Mouse (Mus musculus) neural tube, embryonic 15.5 days (tissue): ENCODE measurements around the gene Mob2. TPM values are rescaled to one million over a fixed set of nuclear protein-coding genes. Genes with fewer than 3 reads are reported as not detected.

Source experiments
- ATAC-seq: fragments of 200-750 bp; cut with Nextera tagmentation; 2 replicates; pipeline ENCODE4 v1.8.0; 2017; ENCODE audit warnings: mild to moderate bottlenecking, moderate TSS enrichment, moderate library complexity; ENCODE audit not compliant: low FRiP score
- H3K27ac ChIP-seq: fragments of 300-500 bp; sonication (generic); replicated peaks from 2 replicates; pipeline ENCODE4 v1.5.1; 2015; ENCODE audit warnings: mild to moderate bottlenecking, inconsistent platforms
- H3K27me3 ChIP-seq: fragments of 300-500 bp; sonication (generic); replicated peaks from 2 replicates; pipeline ENCODE4 v1.6.1; 2015; ENCODE audit warnings: inconsistent platforms
- H3K36me3 ChIP-seq: fragments of 300-500 bp; sonication (generic); 2 replicates; pipeline ENCODE4 v1.6.1; 2015; ENCODE audit warnings: inconsistent platforms
- H3K4me1 ChIP-seq: fragments of 300-500 bp; sonication (generic); 2 replicates; pipeline ENCODE4 v1.6.1; 2015; ENCODE audit warnings: inconsistent platforms
- H3K4me2 ChIP-seq: fragments of 300-500 bp; sonication (generic); 2 replicates; pipeline ENCODE4 v1.6.1; 2015; ENCODE audit warnings: inconsistent platforms, mild to moderate bottlenecking, moderate library complexity
- H3K4me3 ChIP-seq: fragments of 300-500 bp; sonication (generic); replicated peaks from 2 replicates; pipeline ENCODE4 v1.5.1; 2015; ENCODE audit warnings: mild to moderate bottlenecking, inconsistent platforms
- H3K9ac ChIP-seq: fragments of 300-500 bp; sonication (generic); replicated peaks from 2 replicates; pipeline ENCODE4 v1.6.1; 2015; ENCODE audit warnings: mild to moderate bottlenecking, inconsistent platforms
- H3K9me3 ChIP-seq: fragments of 300-500 bp; sonication (generic); replicated peaks from 2 replicates; pipeline ENCODE4 v1.6.1; 2016; ENCODE audit warnings: inconsistent platforms
- WGBS: fragments of 180-500 bp; shearing (Covaris S2); methylation state at CpG from one replicate; pipeline ENCODE4 v1.1.7; 2015; ENCODE audit warnings: mixed read lengths; 5-methylcytosine and 5-hydroxymethylcytosine counted together
- polyA plus RNA-seq: library from polyadenylated mRNA; unstranded; fragments of >200 nt; fragmentation: Nextera tagmentation; extraction: Ambion mirVana; gene quantifications from 2 replicates; pipeline ENCODE4 v1.2.1, GENCODE M21; 2015

The Mob2 gene
- polyA plus RNA-seq, 1 experiment from 2014 or later = 51.2 TPM

- Histone ChIP-seq H3K9me3 (no peaks in the 10 kb centered on the region), H3K27me3 (peaks cover 2% of the 10 kb centered on the region; the same call in 1 of the 2 replicates), H3K4me2 (no peak overlapping the region), H3K36me3 (peaks cover 27% of the 10 kb centered on the region), H3K4me1 (peaks cover 5% of the 10 kb centered on the region), H3K27ac (0 out of 2 replicates have a peak overlapping the region, but pooled peaks have one; percentile 33), H3K4me3 (no peak overlapping the region), H3K9ac (no peak overlapping the region)
- 52% methylated on average over 3 of the region's 3 CpGs for WGBS
- no peak for ATAC-seq
Measured at GRCm38 (mm10) chr7:142077138-142077537, 16.3 kb upstream of the Mob2 start.

- Histone ChIP-seq H3K4me1 (peaks cover 10% of the 10 kb centered on the region), H3K36me3 (peaks cover 4% of the 10 kb centered on the region; the same call in 1 of the 2 replicates), H3K4me3 (no peak overlapping the region), H3K4me2 (no peak overlapping the region), H3K27me3 (no peaks in the 10 kb centered on the region; the same call in 1 of the 2 replicates), H3K27ac (no peak overlapping the region), H3K9me3 (no peaks in the 10 kb centered on the region), H3K9ac (no peak overlapping the region)
- WGBS = 74% methylated on average over 8 of the region's 8 CpGs
- no peak for ATAC-seq
Measured at GRCm38 (mm10) chr7:142074146-142074886, 13.5 kb upstream of the Mob2 start.

DNA sequence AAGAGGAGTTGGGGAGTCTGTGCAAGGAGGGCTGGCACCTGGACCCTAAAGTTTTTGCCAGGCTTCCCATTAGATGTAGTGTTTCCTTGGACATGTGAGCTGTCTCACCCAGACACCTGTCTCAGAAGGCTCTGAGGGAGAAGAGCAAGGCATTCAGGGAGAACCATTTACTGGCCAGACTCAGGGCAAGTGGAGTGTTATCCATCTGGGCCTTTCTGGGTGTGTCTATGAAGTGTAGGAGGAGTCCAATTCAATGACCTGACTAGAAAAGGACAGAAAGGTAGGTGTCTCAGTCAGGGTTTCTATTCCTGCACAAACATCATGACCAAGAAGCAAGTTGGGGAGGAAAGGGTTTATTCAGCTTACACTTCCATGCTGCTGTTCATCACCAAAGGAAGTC is 10.9 kb upstream of the Mob2 start:
- H3K27ac ChIP-seq = no peak overlapping the region
- H3K9me3 ChIP-seq = no peaks in the 10 kb centered on the region
- H3K27me3 ChIP-seq = peaks cover 3% of the 10 kb centered on the region; the same call in 1 of the 2 replicates
- H3K36me3 ChIP-seq = no peaks in the 10 kb centered on the region
- H3K4me2 ChIP-seq = no peak overlapping the region
- ATAC-seq = no peak
- peaks cover 10% of the 10 kb centered on the region for H3K4me1 ChIP-seq
- H3K4me3 ChIP-seq = no peak overlapping the region
- H3K9ac ChIP-seq = no peak overlapping the region

DNA sequence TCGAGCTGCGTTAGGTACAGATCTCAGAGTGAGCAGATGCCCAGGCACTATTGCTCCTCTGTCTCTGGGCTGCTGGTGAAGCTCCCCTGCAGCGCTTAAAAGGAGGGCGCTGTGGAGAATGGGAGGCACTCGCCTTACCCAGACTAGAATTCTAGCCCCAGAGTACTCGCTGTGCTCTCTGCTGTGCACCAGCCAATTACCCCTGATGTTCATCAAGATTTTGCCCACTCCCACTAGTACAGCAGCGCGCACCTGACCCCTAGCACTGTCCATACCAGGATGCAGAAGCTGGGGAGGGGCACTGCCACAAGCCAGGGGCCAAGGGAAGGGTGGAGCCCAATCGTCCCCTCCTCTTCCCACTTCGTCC is 10.3 kb upstream of the Mob2 start:
- H3K4me2 ChIP-seq = peak overlapping the region; percentile 58
- H3K9me3 ChIP-seq = no peaks in the 10 kb centered on the region
- H3K36me3 ChIP-seq = no peaks in the 10 kb centered on the region
- H3K27ac ChIP-seq = no peak overlapping the region
- peaks cover 3% of the 10 kb centered on the region; the same call in 1 of the 2 replicates for H3K27me3 ChIP-seq
- peak overlapping the region; percentile 24; the same call in 1 of the 2 replicates for H3K9ac ChIP-seq
- WGBS = 1% methylated on average over 8 of the region's 10 CpGs
- peak; percentile 85 for ATAC-seq
- H3K4me3 ChIP-seq = peak overlapping the region; percentile 30
- H3K4me1 ChIP-seq = peaks cover 10% of the 10 kb centered on the region

GRCm38 (mm10) chr7:142070458-142071211 is 9.8 kb upstream of the Mob2 start:
- Histone ChIP-seq H3K27ac (no peak overlapping the region), H3K27me3 (peaks cover 3% of the 10 kb centered on the region), H3K4me2 (peak overlapping the region; percentile 58), H3K36me3 (no peaks in the 10 kb centered on the region), H3K4me1 (peaks cover 10% of the 10 kb centered on the region), H3K9me3 (no peaks in the 10 kb centered on the region), H3K9ac (peak overlapping the region; percentile 24; the same call in 1 of the 2 replicates), H3K4me3 (peak overlapping the region; percentile 30)
- peak; percentile 93 for ATAC-seq
- WGBS = 15% methylated on average over 13 of the region's 13 CpGs

DNA sequence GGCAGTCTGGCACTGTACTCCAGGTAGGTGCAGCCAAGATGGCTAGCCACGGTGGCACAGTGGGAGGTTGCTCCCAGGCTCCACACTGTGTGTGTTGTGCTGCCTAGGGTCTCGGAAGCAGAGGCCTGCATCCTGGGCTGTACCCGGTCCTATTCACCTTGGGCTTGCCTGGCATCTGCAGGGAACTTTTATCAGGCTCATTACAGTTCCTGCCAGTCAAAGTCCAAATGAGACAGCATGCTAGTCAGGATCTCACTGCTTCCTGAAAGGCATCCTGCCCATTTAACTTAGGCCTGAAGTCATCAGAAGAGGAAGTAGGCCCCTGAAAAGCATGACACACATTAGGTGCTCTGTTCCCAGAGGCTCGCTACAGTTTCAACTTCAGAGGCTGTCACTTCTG is 7.6 kb upstream of the Mob2 start:
- Histone ChIP-seq H3K27ac (no peak overlapping the region), H3K4me3 (no peak overlapping the region), H3K4me2 (no peak overlapping the region), H3K27me3 (peaks cover 13% of the 10 kb centered on the region), H3K9ac (no peak overlapping the region), H3K9me3 (no peaks in the 10 kb centered on the region), H3K36me3 (no peaks in the 10 kb centered on the region), H3K4me1 (peaks cover 10% of the 10 kb centered on the region)
- no peak for ATAC-seq
- WGBS = 77% methylated on average over 4 of the region's 4 CpGs

DNA sequence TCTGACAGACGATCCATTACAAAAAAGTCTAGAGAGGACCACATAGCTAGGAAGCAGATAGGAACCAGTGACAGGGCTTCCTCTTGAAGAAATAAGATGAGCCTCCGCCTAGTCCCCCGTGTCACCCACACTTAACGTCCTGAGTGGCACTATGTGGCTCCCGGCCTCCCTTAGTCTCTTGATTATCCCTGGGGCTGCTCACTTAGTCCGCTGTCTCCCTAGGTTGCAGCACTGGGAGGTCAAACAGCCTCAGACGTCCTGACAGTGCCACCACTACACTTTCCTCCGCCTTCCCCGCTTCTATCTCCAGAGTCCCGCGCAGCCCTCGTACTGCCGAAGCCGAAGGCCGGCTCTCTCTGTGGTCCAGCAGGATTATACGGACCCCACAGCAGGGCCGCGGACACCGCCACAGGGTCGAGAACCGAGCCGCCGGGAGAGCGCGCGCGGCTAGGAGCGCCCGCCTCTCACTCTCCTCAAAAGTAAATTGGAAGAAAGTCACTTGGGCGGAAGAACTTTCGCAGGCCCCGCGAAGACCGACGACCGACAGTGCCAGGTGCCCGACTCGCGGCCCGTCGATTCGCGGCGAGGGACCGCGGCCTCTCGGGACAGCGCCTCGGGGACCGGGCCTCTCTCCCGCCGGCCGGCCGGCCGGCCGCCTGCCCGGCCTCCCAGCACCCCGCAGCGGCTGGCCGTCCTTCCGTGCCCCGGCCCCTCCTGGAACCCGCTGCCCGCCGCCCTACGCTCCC is 507 bp downstream of the Mob2 start:
- 0 out of 2 replicates have a peak, but pooled peaks cover 3% of the 10 kb centered on the region for H3K36me3 ChIP-seq
- peaks cover 16% of the 10 kb centered on the region for H3K27me3 ChIP-seq
- H3K4me2 ChIP-seq = peak overlapping the region; percentile 92
- WGBS = 2% methylated on average over 54 of the region's 66 CpGs
- no peaks in the 10 kb centered on the region for H3K9me3 ChIP-seq
- H3K4me1 ChIP-seq = peaks cover 38% of the 10 kb centered on the region
- H3K4me3 ChIP-seq = peak overlapping the region; percentile 98
- ATAC-seq = peak; percentile 45
- H3K27ac ChIP-seq = peak overlapping the region; percentile 76
- H3K9ac ChIP-seq = peak overlapping the region; percentile 88

GRCm38 (mm10) chr7:142059024-142059423 is 1.8 kb downstream of the Mob2 start:
- WGBS = 72% methylated on average over 2 of the region's 2 CpGs
- Histone ChIP-seq H3K27ac (no peak overlapping the region), H3K9ac (no peak overlapping the region), H3K36me3 (0 out of 2 replicates have a peak, but pooled peaks cover 5% of the 10 kb centered on the region), H3K4me1 (peaks cover 38% of the 10 kb centered on the region), H3K4me2 (peak overlapping the region; percentile 92; the same call in 1 of the 2 replicates), H3K27me3 (peaks cover 10% of the 10 kb centered on the region; the same call in 1 of the 2 replicates), H3K9me3 (no peaks in the 10 kb centered on the region), H3K4me3 (no peak overlapping the region)
- no peak for ATAC-seq

DNA sequence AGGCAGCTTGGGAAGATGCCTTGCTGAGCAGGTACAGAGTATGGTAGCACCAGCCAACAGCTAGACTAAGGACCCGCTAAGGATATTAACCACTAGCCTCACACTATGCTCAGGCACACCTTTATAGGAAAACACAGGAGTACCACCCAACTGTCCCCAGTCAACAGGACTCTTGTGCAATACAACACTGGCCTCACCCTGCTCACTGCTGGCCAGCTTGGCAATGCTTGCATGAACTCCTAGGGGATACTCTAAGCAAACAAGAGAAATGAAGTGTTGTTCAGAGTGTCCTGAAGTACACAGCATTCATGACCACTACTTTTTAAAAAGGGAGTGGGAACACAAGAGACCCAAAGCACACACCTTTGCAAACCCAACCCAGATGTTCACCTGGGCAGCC is 3.7 kb downstream of the Mob2 start:
- Histone ChIP-seq H3K9me3 (no peaks in the 10 kb centered on the region), H3K4me2 (no peak overlapping the region), H3K36me3 (0 out of 2 replicates have a peak, but pooled peaks cover 5% of the 10 kb centered on the region), H3K27me3 (0 out of 2 replicates have a peak, but pooled peaks cover 5% of the 10 kb centered on the region), H3K27ac (no peak overlapping the region), H3K4me1 (peaks cover 38% of the 10 kb centered on the region), H3K4me3 (no peak overlapping the region), H3K9ac (no peak overlapping the region)
- WGBS = 97% methylated on average over 1 of the region's 1 CpGs
- no peak for ATAC-seq

- Histone ChIP-seq H3K27me3 (0 out of 2 replicates have a peak, but pooled peaks cover under 1% of the 10 kb centered on the region), H3K9ac (no peak overlapping the region), H3K4me2 (no peak overlapping the region), H3K27ac (no peak overlapping the region), H3K4me1 (peaks cover 37% of the 10 kb centered on the region), H3K9me3 (no peaks in the 10 kb centered on the region), H3K4me3 (no peak overlapping the region), H3K36me3 (0 out of 2 replicates have a peak, but pooled peaks cover 5% of the 10 kb centered on the region)
- no peak for ATAC-seq
- WGBS = 91% methylated on average over 1 of the region's 1 CpGs
Measured at GRCm38 (mm10) chr7:142056601-142057061, 4.2 kb downstream of the Mob2 start.

- no peak overlapping the region for H3K4me3 ChIP-seq
- H3K4me2 ChIP-seq = no peak overlapping the region
- ATAC-seq = no peak
- H3K9me3 ChIP-seq = no peaks in the 10 kb centered on the region
- no peak overlapping the region for H3K27ac ChIP-seq
- peaks cover 31% of the 10 kb centered on the region for H3K4me1 ChIP-seq
- 91% methylated on average over 3 of the region's 3 CpGs for WGBS
- no peaks in the 10 kb centered on the region for H3K27me3 ChIP-seq
- H3K36me3 ChIP-seq = 0 out of 2 replicates have a peak, but pooled peaks cover 5% of the 10 kb centered on the region
- no peak overlapping the region for H3K9ac ChIP-seq
Measured at GRCm38 (mm10) chr7:142055431-142055830, 5.4 kb downstream of the Mob2 start.
